Mouse (Mus musculus) kidney, adult 8-10 months (tissue): Measurements from ENCODE around the gene Map1b.
A peak's percentile ranks its signal among the peaks of the same experiment; 100 is the strongest.

Experiments used
- DNase-seq, 2 experiments: peaks; one replicate each; pipeline ENCODE4 v3.0.0; 2022

The Map1b gene

DNA sequence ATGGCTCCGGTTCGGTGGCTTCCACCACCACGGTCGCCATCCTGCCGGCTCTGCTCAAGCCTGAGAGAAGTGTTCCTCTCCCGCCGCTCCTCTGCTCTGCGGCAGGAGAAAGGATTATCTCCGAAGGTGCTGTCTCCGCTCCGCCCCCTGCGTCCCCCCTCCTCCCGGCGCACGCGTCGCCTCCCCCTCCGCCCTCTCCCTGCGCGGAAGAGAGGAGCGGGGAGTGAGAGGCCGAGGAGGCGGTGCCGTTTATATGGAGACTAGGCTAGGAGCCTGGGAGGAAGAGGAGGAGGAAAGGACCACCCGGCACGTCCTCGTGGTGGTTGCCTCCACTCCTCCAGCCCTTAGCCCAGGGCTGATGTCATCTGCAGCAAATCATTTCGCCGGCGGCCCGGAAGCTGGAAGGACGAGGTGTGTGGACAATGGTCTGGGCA, at the start of gene Map1b:
TSS of gene Map1b (minus strand) at position 93 of the 434 bp plus-strand sequence.
- DNase-seq: peak; percentile 21 to 23

DNA sequence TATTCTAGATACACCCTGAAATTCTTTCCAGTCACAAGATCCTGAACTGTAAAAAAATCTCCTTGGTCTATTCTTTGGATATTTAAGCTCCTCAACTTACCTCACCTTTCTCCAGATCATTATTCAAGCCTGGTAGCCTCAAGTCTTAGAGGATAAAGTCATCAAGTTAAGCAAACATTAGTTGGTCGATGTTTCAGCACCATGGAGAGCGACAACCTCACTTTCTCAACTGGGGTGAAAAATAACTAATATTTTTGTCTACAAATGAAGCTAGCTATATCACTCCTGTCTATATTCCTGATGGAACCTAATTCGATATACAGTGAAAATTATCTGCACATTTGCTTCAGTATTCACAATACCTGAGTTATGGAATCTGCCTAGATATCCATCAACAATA, 48.0 kb upstream of the Map1b start:
- peak in 1 of 2 experiments; percentile 4 for DNase-seq

DNA sequence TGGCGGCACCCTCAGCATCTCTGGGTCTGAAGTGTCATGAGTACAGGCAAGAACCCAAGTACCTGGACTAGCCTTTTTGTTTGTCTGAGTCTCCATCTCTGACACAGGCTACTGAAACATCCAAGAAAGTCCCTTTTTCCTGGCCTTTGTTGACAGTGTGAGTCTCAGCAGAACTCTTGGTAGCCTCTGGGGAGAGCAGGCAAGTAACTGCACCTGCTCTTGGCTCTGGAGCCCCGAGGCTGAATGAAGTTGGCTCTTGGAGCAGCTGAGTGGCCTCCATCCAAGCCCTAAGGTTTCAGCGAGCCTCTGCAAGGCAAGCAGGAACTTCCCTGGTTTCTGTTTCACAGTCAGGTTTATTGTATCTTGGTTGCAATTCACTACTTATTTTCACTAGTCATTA, 46.7 kb upstream of the Map1b start:
- DNase-seq: no peak

DNA sequence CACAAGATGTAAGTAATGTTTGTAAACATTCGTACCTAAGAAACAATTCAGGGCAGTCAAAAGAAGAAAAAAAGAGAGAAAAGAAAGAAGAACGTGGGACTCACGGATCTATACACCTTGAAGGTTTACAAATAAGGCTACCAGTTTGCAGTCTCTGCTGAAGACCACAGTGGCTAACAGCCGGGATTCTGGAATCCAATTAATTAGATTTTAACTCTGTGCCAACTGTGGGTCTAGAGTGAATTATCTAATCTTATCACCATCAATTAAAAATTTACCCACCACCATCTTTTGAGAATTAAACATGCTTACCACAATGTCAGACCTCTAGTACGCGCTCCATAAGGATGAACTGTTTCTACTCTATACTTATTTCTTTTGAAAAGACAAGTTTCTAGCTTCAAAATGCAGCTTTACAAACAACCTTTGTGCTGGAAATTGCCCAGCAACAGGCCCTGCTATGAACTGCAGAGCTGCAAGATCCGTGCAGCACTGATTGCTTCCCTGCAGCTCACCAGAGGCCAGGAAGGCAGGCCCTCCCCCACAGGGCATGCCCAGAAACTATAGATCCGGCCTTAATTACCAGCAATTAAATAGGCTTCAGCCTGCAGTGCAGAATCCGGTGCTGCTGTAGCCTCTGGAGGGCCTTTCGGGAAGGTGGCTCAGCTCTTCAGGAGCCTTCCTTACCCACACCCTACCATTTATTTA, 45.7 kb upstream of the Map1b start:
- no peak for DNase-seq

DNA sequence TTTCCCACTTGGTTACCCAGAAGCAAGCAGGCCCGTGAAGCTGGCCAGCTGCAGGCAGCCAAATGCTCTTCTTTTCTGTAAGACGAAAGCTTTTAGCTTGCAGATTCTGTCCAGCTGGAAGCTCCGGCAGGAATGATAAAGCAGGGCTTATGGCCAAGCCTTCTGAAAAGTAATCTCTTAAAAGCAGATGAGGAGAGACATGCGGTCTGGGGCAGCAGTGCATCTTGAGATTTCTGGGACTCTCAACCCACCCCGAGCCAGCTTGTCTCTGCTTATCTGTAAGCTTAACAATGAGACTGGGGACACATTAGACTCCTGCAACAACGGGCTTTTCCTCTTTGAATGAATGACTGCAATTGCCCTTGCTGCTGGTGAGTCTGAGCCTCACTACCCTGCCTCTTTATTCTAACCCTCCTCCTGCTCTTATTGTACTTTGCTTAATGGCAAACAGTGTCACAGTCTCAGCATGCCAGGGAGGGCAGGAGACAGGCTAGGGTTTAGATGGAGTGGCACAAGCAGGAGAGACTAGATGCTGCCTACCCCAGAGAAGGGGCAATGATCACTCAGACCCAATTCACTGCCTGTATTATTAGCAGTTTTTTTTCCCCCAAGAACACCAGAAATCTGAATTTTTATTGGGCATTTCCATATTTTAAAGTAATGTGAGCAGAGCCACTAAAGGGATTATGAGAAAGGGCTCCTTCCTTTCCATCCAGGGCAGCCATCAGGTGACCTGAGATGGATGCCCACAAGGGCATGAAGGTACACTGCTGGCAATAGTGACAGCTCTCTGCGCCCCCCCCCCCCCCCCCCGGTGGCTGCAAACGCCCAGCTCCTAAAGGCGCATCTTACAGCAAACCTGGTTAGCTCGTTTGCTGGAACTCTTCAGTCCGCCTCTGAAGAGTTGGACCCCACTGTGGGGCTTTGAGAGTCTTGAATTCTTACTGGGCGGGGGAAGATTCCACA, 44.6 kb upstream of the Map1b start:
- DNase-seq: no peak

DNA sequence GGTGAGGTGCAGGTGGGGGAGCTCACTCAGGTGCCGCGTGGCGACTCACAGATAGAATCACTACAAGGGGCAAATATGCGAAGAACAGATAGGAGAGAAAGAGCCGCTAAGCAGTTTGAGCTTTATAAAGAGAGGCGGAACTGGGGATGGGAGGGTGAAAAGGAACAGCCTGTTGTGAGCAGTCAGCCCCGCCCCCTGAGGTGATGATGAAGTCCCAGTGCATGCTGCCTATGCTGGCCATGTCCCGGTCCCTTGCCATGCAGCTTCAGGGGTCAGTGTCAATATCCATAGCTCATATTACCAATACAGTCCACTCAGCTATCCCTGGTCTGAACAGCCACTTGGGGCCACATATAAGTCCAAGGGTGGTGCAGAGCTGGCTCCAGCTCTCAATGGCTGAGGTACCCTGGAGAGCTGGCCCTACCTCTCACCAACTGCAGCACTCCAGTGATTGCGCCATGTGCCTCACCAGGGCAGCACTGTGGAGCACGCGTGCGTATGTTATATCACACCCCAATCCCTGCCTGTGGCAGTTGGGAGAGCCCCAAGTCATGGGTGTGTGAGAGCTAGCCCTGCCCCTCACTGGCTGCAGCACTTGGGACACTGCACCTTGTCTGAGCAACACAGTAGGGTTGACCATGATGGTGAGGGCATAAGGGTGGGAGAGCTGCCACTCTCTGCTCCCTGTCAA, 42.0 kb upstream of the Map1b start:
- DNase-seq: no peak

DNA sequence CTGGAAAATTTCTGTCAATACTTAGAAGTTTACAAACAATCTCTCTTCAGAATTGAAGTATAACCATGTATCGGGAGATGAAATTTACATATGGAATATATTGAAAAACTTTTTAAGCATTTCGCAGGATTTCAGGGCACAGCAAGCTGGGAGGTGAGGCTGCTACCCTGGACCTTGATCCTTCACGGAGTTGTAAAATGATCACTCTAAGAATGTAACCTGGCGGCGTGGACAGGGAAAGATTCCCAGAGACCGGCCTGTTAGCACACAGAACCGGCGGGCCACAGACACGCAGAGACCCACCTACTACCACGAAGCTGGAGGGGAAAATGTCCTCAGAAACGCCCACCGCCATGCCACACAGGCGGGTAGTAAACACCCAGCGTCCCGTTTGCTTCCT, 41.5 kb upstream of the Map1b start:
- DNase-seq: no peak

DNA sequence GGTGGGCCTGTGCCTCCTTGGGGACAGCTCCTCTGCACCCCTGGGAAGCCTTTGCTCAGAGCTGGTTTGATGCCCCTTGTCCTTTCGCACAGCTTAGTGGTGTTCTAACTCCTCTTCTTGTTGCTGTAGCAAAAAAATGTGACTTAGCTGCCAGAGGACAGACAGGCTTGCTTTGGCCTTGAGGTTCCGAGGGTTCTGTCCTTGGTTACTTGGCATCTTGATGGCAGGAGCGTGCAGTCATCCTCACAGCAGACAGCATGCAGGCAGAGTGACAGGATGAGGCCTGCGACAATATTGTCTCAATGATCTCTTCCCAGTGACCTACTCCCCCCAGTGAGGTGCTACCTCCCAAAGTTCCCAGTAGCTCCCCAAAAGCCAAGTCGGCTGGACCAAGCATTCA, 41.0 kb upstream of the Map1b start:
- no peak for DNase-seq

DNA sequence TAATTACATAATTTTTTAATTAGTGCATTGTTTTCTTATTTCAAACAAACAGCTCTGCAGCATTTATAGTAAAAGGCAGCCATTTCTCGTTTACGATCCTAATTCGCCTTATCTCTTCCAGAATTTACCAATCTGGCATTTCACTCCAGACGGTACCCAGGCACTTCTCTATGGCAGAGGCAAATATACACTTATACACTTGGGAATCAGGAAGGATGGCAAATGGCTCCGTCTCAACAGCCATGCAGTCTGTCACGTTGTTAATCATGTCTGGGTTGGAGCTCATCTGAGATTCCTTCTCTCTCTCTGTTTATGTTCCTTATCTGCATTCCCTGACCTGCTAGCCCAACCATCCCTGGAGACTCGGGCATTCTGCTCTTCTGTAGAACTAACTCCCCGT, 38.6 kb upstream of the Map1b start:
- DNase-seq: no peak

DNA sequence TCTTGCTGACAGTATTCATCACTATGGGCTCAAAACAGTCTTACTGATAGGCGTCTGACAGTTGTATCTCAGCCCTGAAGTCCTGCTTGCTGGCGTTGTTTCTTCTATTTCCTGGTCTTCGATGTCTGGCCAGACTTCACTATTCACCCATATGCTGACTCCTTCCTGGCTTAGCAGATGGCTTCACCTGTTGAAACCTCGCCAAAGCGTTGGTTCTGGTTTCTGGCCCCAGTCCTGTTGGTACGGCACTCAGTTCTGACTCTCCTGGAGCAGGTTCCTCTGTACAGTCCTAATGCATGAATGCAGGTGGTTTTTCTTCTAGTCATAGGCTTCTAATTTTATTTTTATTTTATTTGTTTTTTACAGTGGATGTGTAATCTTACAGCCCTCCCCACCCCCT, 38.1 kb upstream of the Map1b start:
- no peak for DNase-seq

DNA sequence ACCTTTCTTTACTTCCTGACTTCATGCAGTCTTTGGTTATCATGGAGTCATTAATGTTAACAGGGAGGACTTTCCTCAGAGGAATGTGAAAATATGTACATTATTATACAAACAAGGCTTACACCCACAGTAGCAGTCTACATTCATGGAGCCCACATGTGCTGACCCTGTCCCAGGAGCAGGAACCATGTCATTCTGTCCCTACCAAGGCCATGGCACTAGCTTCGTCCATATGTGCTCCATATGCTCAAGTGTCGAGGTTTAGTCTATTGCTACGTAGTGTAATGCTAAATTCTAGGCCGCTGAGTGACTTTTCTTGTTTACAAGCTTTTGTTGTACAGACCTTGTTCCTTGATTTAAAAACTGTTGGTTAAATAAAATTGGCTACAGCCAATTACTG, 36.0 kb upstream of the Map1b start:
- DNase-seq: no peak

DNA sequence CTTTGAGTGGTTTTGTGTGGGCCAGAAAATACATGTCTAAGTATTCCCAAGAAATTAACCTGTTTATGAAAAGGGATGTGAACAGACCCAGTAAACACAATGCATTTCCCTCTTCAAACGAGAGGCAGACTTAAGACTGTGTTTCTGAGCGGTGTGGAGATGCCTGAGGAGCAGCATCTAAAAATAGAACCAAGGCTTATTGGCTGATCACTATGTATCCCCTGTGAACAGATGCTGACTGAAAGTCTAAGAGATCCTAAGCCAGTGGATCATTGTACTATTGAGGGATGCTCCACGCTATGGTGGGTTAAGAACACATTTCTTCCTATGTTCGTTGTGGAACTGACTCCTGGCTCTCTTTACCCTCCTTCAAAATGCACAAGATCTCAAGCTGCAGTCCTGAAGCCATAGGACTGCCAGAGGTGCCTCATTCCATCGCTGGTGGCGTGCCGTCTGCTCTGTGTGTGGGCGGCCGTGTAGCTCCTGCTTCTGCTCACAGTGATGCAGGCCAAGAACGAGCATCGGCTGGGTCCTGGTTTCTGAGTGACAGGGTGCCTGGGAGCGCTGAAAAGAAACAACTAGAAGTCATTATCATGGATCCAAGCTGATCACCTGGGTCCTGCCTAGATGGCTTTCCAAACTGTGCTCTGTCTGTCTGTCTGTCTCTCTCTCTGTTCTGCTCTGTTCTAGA, 34.5 kb upstream of the Map1b start:
- DNase-seq: no peak

DNA sequence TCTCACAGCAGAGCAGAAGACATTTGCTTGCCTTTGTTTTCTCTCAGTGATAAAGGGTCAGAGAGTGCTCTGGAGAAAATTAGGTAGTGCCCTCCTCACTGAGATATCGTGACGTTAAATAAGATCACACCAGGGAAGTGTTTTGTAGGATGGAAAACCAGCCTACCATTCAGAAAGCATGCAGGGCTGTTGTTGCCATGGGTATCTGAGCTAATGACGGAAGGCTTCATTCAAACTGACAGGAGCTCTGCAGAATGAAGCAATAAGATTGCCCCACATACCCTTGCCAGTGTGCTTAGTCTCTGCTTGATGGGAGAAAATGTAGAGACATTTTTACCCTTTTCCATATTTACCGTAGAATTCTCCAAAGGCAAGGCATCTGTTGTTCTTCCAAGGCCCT, 33.7 kb upstream of the Map1b start:
- no peak for DNase-seq

DNA sequence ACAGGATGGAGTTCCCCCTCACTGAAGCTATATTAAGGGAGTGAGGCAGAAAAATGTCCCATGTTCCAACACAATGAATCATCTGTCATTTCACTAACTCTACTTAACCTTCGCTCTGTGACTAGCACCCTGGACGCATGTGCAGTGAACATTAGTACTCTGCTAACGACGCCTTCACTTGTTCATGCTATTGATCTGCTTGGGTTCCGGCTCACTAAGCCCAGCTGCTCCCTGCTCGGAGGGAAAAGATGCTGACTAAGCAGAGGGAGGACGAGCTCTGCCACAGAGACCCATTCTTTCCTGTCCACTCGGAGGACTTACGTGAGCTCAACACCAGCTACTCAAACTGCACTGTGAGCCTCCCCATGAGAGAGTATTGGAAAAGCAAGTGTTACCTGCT, 33.2 kb upstream of the Map1b start:
- no peak for DNase-seq

DNA sequence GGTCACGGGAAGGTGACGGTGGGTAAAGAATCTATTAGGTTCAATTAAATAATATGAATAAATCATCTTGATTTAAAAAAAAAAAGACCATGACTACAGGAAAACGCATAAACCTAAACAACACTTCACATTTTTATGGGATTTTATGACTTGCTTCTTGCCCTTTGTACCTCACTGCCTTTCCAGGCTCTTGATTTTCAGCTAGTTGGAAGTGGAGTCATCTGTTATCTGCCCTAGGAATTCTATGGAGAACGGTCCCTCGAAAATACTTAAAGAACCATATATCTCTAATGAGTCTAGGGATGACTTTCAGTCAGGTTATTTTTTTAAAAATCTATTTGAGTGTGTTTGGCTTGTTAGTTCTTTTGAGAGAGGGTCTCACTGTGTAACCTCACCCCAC, 30.5 kb upstream of the Map1b start:
- DNase-seq: no peak

DNA sequence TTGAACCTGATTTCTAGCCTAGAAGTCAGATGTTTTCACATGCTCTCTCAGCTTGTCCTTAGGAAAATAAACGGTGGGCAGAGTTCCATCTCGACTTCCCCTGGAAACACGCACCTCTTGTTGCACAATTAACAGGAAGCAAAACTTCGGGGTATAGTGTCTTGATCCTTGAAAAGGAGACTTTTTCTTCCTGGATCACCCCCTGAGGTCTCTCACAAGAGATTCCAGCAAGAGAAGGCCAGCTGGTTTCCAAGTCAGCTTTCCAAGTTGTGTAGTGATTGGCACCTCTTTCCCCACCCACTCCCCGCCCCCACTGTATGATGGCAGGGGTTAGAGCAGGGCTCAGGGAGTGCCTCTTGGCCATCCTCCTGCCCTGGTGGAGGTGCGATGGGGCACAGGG, 28.9 kb upstream of the Map1b start:
- DNase-seq: no peak

DNA sequence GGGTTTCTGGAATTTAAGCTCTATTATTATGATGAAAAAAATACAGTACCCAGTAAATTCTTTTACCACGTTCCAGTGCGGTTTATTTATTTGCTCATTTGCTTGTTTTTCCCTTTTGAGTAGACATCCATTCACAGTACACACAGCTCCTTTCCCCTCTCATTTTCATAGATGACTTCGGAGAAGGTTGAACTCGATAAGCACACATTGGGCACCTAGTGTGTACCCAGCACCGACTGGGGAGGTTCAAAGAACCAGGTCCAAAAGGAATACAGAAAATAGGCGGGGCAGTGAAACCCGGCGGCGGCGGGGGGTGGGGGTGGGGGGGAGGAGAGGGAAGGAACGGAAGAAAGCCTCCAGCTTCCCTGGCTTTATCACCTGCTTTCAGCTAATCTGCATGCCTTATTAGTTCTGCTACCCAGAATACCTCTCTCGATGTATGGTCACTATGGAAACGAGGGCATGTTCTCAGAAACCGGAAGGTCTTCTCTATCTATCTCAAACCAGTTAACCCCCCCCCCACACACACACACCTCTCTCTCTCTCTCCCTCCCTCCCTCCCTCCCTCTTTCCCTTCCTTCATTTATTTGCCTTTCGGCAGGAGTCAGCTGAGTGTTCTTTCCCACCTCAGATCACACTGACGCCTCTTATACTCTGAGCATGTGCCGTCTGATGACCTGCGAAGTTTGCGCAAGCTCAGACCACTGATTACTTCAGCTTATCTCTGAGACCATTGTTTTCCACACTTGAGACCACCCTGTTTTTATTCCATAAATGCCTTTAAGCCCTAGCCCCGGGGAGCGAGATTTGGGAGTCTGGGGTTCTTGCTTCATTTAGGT, 25.3 kb upstream of the Map1b start:
- DNase-seq: no peak

DNA sequence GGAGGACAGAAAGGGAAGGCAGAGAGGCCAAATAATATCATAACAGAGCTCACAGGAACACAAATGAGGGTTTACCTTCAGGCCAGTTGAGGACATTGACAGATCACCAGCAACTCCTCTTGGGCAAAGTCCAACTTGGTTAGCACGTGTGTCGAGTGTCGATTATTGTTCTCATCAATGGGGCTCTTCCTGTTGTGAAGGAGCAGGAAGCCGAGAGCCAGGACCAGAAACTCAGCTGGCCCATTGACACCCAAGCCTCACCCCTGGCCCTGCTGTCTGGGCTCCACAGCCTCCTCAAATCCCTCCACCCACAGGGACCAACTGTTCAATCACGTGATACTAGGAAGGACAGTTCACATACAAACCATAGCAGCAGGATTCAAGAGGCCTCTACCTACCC, 22.9 kb upstream of the Map1b start:
- DNase-seq: no peak

DNA sequence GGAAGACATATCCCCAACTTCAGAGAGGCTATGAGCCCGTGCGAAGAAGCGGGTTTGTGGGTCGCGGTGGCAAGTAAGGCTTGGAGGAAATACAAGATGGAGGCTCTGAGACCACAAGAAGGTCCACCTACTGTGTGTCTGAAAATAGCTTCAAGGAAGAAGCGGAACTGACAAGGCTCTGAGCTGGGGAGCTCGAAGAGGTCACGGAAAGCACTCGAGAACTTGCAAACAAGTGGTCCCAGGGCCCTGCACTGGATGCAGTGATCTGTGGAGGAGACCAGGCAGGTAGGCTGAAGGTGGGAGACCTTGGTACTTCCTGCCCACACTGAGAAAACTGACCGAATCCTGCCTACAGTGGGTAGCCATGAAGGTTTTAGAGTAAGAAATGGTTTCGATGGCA, 22.5 kb upstream of the Map1b start:
- no peak for DNase-seq

DNA sequence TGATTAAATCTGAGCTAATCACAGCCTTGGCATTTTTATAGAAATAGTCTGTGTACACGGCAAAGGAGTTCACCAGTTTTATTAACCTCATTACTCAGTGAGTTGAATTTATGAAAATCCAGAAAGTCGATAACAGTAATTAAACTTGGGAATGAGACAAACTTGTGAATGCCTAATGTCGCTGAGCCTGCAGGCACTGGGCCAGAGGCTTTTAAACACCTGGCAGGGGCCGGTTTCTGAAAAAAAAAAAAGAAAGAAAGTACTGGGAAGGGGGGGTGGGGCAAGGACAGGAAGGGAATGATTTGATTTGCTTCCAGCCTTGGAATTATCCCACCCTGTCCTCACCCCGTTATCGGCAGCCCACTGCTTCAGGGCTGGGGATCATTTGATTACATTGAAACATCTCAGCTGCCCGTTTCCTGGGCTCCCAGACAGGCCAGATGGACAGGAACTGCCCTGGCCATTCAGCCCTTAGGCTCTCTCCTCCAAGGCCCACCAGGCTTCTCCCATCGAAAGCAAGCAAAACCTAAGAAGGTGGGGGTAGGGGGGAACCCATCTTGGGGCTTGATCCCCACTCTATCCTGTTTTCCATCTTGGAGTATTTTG, 21.7 kb upstream of the Map1b start:
- no peak for DNase-seq

DNA sequence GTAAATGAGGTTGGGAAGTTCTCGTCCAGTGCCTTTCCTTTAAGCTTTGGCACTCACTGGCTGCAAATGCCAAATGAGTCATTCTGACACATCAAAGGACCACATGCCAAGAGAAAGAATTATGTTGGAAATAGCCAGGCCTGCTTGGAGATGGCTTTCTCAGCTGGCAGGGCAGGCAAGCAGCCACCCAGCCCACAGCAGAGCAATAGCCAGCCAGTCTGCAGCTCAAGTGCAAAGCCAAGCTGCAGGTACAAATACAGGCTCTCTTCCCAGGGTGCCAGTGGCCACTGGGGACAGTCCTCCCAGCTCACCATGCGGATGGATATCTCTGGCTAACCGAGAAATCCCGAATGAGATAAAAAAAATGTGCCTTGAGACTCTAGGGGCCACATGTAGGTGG, 12.1 kb upstream of the Map1b start:
- no peak for DNase-seq

DNA sequence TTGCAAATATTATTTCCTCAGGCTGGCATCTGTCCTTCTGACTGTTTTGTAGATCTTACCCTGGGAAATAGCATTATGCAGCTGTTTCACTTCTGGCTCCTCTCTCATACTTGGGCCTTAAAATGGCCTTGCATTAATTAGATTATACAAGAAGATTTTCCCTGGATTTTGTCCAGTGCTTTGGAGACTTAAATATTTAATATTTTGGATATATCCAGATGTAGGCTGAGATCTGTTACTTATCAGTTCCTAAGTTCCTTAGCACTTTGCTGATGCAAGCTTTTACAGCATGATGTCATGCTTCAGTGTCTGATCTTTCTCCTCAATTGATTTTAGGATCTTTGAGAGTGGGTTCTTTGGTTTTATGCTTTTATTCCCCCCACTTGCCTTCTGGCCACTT, 11.6 kb upstream of the Map1b start:
- no peak for DNase-seq
